Mouse (Mus musculus): ENCODE data around the gene Frs3.
A peak's percentile ranks its signal among the peaks of the same experiment; 100 is the strongest.

Frs3 gene

DNA sequence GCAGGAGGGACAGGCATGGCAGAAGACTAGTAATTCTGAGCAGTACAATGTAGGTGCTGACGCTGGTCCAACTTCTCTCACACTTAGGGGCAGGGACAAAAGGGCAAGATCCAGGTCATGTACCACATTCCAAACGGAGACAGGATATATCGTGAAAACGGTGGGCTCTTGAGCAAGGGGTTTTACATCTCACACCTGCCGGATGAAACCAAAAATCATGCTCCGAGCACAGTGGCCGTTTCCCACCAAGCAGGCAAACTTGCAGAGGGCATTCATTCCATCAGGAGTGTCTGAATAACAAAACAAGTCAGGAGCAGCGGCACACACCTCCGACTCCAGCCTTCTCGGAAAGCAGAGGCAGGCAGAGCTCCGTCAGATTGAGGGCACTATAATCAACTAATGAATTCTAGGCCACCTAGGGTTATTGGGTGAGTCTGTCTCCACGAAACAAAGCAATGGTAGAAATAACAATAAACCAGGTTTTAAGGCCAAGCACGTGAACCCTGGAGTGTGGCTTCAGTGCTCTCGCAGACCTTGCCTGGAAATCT, 46.8 kb downstream of the Frs3 start:
- ATAC-seq (ENCODE audit: low TSS enrichment) = no peak

DNA sequence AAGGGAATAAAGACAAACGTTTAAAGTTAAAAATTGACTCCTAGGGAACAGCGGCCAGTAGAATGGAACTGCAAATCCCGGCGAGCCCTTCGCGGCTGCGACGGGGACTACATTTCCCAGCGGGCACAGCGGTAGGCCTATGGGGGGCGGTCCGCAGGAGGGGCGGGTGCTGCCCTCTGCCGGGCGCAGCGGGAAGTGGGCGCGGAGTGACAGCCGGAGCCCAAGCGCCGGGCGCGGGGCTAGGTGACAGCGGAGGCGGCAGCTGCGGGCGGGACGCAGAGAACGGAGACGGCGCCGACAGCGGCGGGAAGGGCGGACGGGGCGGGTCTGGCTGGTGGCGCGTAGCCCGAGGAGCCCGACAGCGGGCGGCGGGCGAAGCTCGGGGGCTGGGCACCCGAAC, 48.0 kb downstream of the Frs3 start, which contains the start of gene Tfeb:
Gene Tfeb (plus strand): TSS at position 175 of the 400 bp plus-strand sequence.
- peak; percentile 87 for ATAC-seq (ENCODE audit: low TSS enrichment)

DNA sequence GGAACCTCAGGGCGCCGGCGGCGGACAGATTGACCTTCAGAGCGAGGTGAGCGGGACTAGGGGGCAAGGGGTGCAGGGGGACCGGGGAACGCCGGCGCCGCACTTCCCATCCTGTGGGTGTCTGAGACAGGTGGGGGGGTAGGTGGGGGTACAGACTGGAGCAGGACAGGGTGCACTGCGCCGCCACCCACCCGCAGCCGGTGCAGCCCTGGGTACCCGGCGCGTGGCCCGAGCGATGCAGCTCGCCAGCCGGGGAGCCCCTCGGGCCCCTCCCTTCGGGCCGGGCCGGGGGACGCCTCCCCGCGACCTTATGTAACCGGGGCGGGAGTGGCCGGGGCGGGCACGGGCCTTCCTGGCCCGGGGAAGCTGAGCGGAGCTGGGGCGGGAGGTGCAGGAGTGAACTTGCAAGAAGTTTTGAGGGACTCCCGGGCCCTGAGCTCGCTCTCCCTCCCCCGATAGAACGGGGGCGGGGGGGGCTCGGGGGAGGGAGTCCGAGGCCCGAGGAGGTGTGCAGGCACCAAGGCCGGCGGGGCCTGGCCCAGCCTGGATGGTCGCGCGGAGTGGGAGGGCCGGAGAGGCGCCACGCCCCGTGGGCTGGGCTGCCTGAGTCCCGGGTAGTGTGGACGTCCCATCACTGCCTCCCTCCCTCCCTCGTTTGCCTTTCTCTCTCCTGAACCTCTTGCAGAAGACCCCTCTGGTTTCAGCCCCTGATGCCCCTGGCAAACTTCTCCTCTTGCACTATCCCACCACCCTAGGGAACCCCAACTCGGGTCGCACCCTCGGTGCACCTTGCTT, 48.6 kb downstream of the Frs3 start:
- peak; percentile 56 for ATAC-seq (ENCODE audit: low TSS enrichment)

DNA sequence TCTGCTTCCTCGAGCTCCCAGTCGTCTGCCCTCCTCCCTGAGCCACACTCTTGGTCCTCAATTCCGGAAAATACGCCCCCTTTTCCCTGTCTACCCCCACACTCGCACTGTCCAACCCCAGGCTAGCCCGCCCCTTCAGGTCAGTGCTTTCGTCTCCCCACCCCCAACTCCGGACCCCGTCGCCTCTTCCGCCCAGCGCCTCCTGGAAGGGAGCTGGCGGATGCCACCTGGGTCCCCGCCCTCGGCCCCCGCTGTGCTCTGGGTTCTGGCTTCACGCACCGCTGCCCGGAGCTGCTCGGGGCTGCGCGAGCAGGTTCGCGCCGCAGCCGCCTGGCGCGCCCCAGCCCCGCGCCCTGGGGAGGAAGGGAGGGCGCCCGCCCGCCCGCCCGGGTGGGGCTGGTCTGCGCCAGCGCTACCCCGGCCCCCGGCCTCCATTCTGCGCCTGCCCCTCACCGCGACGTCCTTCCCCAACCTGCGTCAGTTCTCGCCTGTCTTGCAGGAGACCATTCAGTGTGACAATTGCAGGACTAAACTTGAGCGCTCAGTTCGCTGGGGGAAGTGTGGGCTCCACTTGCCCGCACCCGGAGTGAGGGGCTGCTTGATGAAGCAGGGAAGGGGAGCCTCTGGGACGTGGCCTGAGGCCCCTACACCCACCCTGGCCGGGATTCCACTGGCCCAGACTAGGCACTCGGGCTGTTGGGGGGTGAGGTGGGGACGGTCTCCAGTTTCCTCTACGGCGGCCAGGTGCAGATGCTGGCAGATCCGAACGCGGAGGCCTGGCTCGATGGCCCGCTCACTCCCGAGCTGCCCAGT, 49.4 kb downstream of the Frs3 start:
- peak; percentile 1; the same call in 1 of the 2 replicates for ATAC-seq (ENCODE audit: low TSS enrichment)

DNA sequence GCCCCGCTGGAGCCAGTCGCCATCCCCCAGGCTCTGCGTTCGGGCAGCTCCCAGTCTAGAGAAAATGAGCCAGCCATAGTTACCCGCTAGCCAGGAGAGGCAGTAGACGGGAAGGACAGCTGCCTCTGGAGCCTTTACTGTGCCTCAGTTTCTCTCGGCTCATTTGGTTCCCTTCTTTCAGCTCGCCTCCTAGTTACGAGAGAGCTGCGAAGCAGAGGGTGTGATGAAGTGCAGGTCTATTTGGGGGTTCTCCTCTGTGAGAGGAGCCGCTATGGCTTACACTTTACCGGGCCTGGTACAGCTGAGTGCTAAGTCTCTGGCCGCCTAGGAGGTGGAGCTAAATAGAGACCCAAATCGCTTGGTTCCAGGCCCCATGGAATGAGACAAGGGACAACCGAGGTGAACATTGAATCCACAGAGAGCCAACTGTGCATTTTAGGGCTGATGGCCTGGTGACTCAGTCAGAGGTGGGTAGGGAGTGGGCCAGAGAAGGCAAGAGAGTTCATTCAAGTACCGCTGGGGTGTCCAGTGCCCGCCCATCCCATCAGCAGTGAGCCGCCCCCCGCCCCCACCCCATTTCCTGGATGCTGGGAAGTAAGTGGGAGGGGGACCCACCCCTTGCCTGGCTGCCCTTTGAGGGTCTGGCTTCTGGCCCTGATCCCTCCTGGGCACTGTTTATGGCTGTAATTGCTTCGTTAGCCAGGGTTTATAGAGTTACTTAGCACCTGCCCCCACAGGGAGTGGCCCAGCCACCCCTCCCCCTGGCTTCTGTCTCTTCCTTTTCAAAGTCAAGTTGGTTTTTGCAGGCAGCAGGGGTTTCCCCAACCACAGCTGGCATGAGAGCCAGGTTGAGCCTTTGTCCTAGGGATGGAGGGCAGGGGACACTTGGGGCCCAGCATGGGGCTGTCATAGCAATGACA, 50.3 kb downstream of the Frs3 start:
- ATAC-seq (ENCODE audit: low TSS enrichment) = no peak

DNA sequence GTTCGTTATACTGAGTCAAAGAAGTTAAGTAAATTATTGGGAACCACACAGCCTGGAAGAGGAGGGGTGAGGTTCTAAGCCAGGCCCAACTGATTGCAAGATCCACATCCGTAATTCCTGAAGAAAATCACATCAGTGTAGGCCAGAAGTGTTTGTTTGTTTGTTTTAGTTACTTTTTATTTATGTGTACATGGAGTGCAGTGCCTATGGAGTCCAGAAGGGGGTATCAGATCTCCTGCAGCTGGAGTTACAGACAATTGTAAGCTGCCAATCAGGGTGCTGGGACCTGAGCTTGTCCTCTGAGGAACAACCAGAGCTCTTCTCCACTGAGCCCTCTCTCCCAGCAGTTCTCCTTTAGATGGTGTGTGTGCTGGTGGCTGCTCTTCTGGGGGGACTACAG, 51.4 kb downstream of the Frs3 start:
- no peak for ATAC-seq (ENCODE audit: low TSS enrichment)

DNA sequence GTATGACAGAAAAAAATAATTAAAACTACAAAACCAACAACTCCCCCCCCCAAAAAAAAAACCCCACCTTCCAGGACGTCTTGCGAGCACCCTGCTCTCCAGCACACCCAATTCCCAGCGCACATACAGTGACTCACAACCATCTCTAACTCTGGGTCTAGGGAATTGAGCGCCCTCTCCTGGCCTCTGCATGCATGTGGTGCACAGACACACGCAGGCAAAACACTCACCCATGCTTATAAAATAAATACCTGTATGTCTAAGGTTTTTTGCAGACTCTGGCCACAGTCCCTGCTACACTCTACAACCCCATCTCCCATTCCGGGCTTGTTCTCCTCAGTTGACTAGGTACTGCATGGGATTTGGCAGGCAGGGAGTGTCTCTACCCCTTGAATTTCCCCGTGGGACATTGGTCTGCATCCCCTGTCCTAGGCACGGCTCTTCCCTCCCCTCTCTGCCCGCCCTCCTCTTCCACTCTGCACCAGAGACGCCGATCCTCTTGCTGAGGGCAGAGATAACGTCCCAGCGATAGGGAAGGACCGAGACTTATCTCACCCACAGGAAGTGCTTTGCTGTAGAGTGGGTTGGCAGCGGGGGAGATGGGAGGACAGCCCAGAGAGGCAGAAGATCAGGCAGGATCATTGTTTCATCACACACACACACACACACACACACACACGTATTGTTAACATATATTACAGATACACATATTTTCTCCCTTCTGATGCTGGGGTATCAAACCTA, 54.3 kb downstream of the Frs3 start:
- ATAC-seq (ENCODE audit: low TSS enrichment) = no peak

DNA sequence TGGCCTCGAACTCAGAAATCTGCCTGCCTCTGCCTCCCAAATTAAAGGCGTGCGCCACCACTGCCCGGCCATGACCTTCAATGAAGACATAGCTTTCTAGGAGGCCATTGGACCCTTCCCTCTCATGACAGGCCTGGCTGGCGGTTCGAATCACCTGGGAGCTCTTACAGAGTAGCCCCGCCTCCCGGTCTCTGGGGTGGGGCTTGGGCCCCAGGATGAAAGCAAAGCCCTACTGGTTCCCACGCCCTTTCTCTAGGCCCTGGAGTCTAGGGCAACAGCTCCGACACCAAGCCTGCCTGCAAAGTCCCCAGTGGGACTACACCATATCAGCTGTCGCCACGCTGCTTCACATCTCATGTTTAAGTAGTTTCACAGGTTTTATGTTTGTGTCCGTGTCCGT, 55.3 kb downstream of the Frs3 start:
- no peak for ATAC-seq (ENCODE audit: low TSS enrichment)

DNA sequence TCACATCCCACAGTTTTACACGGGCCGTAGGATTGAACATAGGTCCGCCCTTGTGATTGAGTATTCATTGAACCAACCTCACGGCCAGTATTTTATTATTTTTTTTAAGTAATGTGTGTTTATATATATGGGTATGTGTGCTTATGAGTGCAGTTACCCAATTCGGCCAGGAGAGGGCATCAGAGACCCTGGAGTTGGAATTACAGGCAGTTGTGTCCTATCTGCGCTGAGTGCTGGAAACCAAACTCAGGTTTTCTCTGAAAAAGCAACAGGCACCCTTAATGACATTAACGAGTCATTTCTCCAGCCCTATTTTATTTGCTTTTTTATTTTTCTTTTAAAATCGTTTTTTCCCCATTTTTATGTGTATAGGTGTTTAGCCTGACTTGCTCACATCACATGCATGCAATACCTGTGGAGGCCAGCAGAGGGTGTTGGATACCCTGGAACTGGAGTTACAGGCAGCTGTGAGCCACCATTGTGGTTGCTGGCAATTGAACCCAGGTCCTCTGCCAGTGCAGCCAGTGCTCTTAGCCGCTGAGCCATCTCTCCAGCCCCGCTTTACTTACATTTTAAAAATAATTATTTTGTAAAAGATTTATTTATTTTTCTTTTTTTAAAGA, 56.0 kb downstream of the Frs3 start:
- no peak for ATAC-seq (ENCODE audit: low TSS enrichment)

DNA sequence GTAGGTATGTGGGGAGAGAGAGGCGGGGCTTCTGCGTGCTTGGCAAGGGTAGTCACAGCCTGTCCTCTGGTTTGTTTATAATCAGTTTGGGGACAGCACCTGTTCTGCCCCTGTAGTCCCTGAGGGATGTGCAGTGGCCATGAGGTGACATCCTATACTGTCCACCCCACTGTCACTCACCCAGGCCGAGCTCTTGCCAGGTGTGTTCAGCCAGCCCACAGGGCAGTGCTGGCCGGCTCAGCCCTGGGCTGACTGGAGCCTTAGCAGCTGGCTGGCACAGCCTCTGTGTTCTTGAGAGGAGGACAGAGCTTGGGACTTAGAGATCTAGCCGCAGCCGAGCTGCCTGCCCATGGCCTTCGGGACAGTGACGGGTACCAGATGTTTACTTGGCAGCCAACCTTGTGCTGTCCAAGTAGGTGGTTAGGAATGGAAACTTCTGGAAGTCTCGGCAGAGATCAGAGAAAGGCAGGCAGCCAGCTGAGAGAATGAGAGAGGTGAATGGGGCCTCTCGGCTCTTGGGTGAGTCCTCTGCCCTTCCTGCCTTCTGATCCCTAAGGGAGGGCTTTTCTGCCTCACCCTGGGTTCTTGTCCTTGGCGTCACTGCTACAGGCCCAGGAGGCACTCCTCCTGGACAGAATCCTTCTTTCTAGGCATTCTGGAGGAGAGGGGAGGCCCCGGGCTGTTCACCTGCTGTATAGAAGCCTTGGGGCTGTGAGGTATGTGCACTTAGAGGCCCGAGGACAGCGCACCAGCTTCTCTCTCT, 60.1 kb downstream of the Frs3 start:
- no peak; the same call in 1 of the 2 replicates for ATAC-seq (ENCODE audit: low TSS enrichment)

DNA sequence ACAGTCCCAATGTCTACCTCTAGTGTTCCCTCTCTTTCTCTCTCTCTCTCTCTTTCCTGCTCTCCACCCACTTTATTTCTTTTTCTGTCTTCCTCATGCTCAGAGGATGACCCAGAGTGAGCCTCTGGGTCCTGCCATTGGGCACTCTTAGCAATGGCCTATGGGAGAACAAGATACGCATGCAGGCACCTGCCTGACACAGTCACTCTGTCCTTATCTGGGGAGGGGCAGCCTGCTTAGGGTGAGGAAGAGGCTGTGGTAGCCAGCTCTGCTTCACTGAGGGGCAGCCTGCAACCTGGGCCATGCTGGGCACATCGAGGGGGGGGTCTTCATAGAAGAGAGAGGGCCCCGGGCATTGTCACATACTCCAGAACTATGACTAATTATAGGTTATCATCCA, 60.8 kb downstream of the Frs3 start:
- ATAC-seq (ENCODE audit: low TSS enrichment) = no peak

DNA sequence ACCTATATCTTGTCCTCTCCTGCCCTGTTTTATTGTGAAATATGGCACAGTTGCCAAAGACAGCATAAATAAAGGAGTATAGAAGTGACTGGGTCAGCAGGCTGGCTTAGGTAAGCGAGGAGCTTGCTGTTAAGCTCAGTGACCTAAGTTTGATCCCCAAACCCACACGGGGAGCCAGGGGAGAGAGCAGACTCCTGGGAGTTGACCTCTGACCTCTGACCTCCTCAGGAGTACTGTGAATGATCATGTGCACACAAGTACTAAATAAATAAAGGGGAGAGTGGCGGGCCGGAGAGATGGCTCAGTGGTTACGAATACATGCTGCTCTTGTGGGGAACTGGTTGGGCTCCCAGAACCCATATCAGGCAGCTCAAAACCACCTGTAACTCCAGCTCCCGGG, 61.3 kb downstream of the Frs3 start:
- no peak for ATAC-seq (ENCODE audit: low TSS enrichment)

DNA sequence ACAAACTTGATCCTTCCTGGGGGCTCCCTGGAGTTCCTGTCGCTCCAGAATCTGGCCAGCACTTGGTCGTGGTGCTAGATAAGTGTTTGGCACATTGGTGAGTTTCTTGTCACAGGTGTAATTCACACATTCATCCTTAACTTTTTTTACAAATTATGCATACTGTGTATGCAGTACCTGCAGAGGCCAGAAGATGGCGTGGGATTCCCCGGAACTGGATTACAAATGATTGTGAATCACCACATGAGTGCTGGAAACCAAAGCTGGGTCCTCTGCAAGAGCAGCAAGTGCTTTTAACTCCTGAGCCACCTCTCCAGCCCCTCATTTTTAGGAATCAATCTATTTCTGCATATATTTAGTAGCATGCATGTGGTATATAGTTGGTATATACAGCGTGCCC, 63.0 kb downstream of the Frs3 start:
- no peak for ATAC-seq (ENCODE audit: low TSS enrichment)

DNA sequence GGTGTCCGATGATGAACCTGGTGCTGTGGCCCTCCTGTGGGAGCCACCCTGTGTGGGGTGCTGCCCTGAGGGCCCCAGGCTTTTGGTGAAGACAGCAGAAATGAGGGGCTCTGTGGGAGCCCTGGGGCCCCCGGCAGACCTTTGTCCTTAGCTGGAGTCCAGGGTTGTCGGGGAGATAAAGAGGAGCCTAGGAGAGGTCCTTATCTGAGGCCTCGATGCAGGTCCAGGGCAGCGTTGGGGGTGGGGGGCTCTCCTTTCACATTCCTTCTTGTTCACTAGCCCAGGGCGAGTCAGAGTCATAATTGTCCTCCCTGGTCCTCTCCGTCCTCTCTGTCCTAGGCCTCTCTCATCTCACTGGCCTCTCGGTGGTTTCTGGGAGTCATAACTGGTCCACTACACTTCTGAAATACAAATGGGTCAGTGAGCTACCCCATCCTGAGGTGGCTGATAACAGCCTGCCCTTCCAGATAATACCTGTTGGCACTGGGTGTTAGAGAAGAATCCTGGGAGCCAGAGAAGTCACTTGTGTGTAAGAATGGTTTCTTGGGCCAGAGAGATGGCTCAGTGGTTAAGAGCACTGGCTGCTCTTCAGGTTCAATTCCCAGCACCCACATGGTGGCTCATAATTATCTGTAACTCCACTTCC, 64.4 kb downstream of the Frs3 start:
- no peak for ATAC-seq (ENCODE audit: low TSS enrichment)

All from frontal cortex, adult (tissue).